Mouse (Mus musculus) right cerebral cortex, postnatal 4 days (tissue): ENCODE measurements around the gene Slc16a13.

Experiments used
- DNase-seq: peaks from one replicate; pipeline ENCODE4 v3.0.0-alpha.2; 2022

Slc16a13 gene

GRCm38 (mm10) chr11:70210681-70211080 is 10.2 kb downstream of the Slc16a13 start:
- no peak for DNase-seq

- no peak for DNase-seq
Measured at GRCm38 (mm10) chr11:70208778-70209388, 12.0 kb downstream of the Slc16a13 start.

- no peak for DNase-seq
Measured at GRCm38 (mm10) chr11:70207283-70207682, 13.6 kb downstream of the Slc16a13 start.

- DNase-seq: no peak
Measured at GRCm38 (mm10) chr11:70206801-70207200, 14.1 kb downstream of the Slc16a13 start.

GRCm38 (mm10) chr11:70201691-70202090 is 19.2 kb downstream of the Slc16a13 start:
- peak; percentile 91 for DNase-seq

- DNase-seq: no peak
Measured at GRCm38 (mm10) chr11:70200036-70200608, 20.7 kb downstream of the Slc16a13 start.

- no peak for DNase-seq
Measured at GRCm38 (mm10) chr11:70199107-70199506, 21.8 kb downstream of the Slc16a13 start.

GRCm38 (mm10) chr11:70198332-70198731 is 22.5 kb downstream of the Slc16a13 start:
- no peak for DNase-seq

- DNase-seq: no peak
Measured at GRCm38 (mm10) chr11:70193354-70194285, 27.2 kb downstream of the Slc16a13 start.

- DNase-seq: no peak
Measured at GRCm38 (mm10) chr11:70192157-70192556, 28.7 kb downstream of the Slc16a13 start.

GRCm38 (mm10) chr11:70191188-70191587 is 29.7 kb downstream of the Slc16a13 start:
- no peak for DNase-seq

GRCm38 (mm10) chr11:70189319-70190134 is 31.3 kb downstream of the Slc16a13 start:
- DNase-seq: no peak

- no peak for DNase-seq
Measured at GRCm38 (mm10) chr11:70185120-70185519, 35.7 kb downstream of the Slc16a13 start.

- no peak for DNase-seq
Measured at GRCm38 (mm10) chr11:70180496-70180895, 40.4 kb downstream of the Slc16a13 start.

GRCm38 (mm10) chr11:70179401-70179800 is 41.5 kb downstream of the Slc16a13 start:
- DNase-seq: peak; percentile 33

GRCm38 (mm10) chr11:70178756-70179155 is 42.1 kb downstream of the Slc16a13 start:
- no peak for DNase-seq

- no peak for DNase-seq
Measured at GRCm38 (mm10) chr11:70178311-70178710, 42.6 kb downstream of the Slc16a13 start.

GRCm38 (mm10) chr11:70177647-70178046 is 43.2 kb downstream of the Slc16a13 start:
- peak; percentile 20 for DNase-seq

GRCm38 (mm10) chr11:70174491-70174890 is 46.4 kb downstream of the Slc16a13 start:
- DNase-seq: no peak

- DNase-seq: peak; percentile 8
Measured at GRCm38 (mm10) chr11:70172298-70172697, 48.6 kb downstream of the Slc16a13 start.

GRCm38 (mm10) chr11:70171847-70172246 is 49.0 kb downstream of the Slc16a13 start:
- DNase-seq: no peak

GRCm38 (mm10) chr11:70171181-70171580 is 49.7 kb downstream of the Slc16a13 start:
- DNase-seq: no peak

GRCm38 (mm10) chr11:70170291-70170690 is 50.6 kb downstream of the Slc16a13 start:
- no peak for DNase-seq
